Mouse (Mus musculus): Measurements from ENCODE around the gene Eps8l2. TPM values are rescaled to one million over a fixed set of nuclear protein-coding genes. Genes with fewer than 3 reads are reported as not detected.

Eps8l2 gene
- polyA plus RNA-seq, 1 experiment: 25.4 TPM

GRCm38 (mm10) chr7:141356971-141357370 is 18.3 kb downstream of the Eps8l2 start:
- 46% methylated on average over 14 of the region's 14 CpGs for WGBS
- Histone ChIP-seq H3K4me3 (ENCODE audit: control insufficient read depth, insufficient read depth, low read length) (no peak overlapping the region), H3K27ac (ENCODE audit: control insufficient read depth, insufficient read depth, low read length) (no peak overlapping the region), H3K36me3 (ENCODE audit: control insufficient read depth, insufficient read depth, low read length) (no peaks in the 10 kb centered on the region), H3K4me1 (replicated peaks; ENCODE audit: control insufficient read depth, insufficient read depth, low read length) (peaks cover 12% of the 10 kb centered on the region), H3K27me3 (ENCODE audit: control insufficient read depth, insufficient read depth, low read length) (no peaks in the 10 kb centered on the region; the same call in 1 of the 2 replicates)
- TF ChIP-seq CTCF (IDR thresholded peaks at IDR 0.05; ENCODE audit: borderline replicate concordance, control insufficient read depth, extremely low read depth, insufficient read depth, low read length, poor library complexity): no peak
- no peak for TF ChIP-seq POLR2A (IDR thresholded peaks at IDR 0.05; ENCODE audit: control insufficient read depth, extremely low read depth, insufficient read depth, low read length, poor library complexity)
- DNase-seq: no peak

GRCm38 (mm10) chr7:141361510-141361909 is 22.8 kb downstream of the Eps8l2 start:
- peak; percentile 24 for DNase-seq
- no peak for TF ChIP-seq POLR2A (IDR thresholded peaks at IDR 0.05; ENCODE audit: control insufficient read depth, extremely low read depth, insufficient read depth, low read length, poor library complexity)
- no peak for TF ChIP-seq CTCF (IDR thresholded peaks at IDR 0.05; ENCODE audit: borderline replicate concordance, control insufficient read depth, extremely low read depth, insufficient read depth, low read length, poor library complexity)
- Histone ChIP-seq H3K36me3 (ENCODE audit: control insufficient read depth, insufficient read depth, low read length) (no peaks in the 10 kb centered on the region), H3K4me1 (replicated peaks; ENCODE audit: control insufficient read depth, insufficient read depth, low read length) (peaks cover 12% of the 10 kb centered on the region), H3K27me3 (ENCODE audit: control insufficient read depth, insufficient read depth, low read length) (no peaks in the 10 kb centered on the region), H3K4me3 (ENCODE audit: control insufficient read depth, insufficient read depth, low read length) (no peak overlapping the region), H3K27ac (ENCODE audit: control insufficient read depth, insufficient read depth, low read length) (no peak overlapping the region)
- WGBS: 12% methylated on average over 24 of the region's 24 CpGs

- Histone ChIP-seq H3K4me3 (ENCODE audit: control insufficient read depth, insufficient read depth, low read length) (no peak overlapping the region), H3K4me1 (replicated peaks; ENCODE audit: control insufficient read depth, insufficient read depth, low read length) (peaks cover 9% of the 10 kb centered on the region), H3K36me3 (ENCODE audit: control insufficient read depth, insufficient read depth, low read length) (no peaks in the 10 kb centered on the region), H3K27ac (ENCODE audit: control insufficient read depth, insufficient read depth, low read length) (no peak overlapping the region), H3K27me3 (ENCODE audit: control insufficient read depth, insufficient read depth, low read length) (no peaks in the 10 kb centered on the region)
- 61% methylated on average over 4 of the region's 4 CpGs for WGBS
- TF ChIP-seq CTCF (IDR thresholded peaks at IDR 0.05; ENCODE audit: borderline replicate concordance, control insufficient read depth, extremely low read depth, insufficient read depth, low read length, poor library complexity): no peak
- no peak for TF ChIP-seq POLR2A (IDR thresholded peaks at IDR 0.05; ENCODE audit: control insufficient read depth, extremely low read depth, insufficient read depth, low read length, poor library complexity)
- peak; percentile 72 for DNase-seq
These were observed 24.5 kb downstream of the Eps8l2 start for GRCm38 (mm10) chr7:141363106-141363751.

- H3K4me3 ChIP-seq (ENCODE audit: control insufficient read depth, insufficient read depth, low read length): no peak overlapping the region
- peaks cover 10% of the 10 kb centered on the region for H3K4me1 ChIP-seq (replicated peaks; ENCODE audit: control insufficient read depth, insufficient read depth, low read length)
- no peak for TF ChIP-seq CTCF (IDR thresholded peaks at IDR 0.05; ENCODE audit: borderline replicate concordance, control insufficient read depth, extremely low read depth, insufficient read depth, low read length, poor library complexity)
- no peak for TF ChIP-seq POLR2A (IDR thresholded peaks at IDR 0.05; ENCODE audit: control insufficient read depth, extremely low read depth, insufficient read depth, low read length, poor library complexity)
- WGBS: 82% methylated on average over 2 of the region's 2 CpGs
- H3K36me3 ChIP-seq (ENCODE audit: control insufficient read depth, insufficient read depth, low read length): no peaks in the 10 kb centered on the region
- DNase-seq: no peak
- H3K27ac ChIP-seq (ENCODE audit: control insufficient read depth, insufficient read depth, low read length): no peak overlapping the region
- H3K27me3 ChIP-seq (ENCODE audit: control insufficient read depth, insufficient read depth, low read length): no peaks in the 10 kb centered on the region
These were observed 25.1 kb downstream of the Eps8l2 start for GRCm38 (mm10) chr7:141363752-141364125.

GRCm38 (mm10) chr7:141364349-141365048 is 25.8 kb downstream of the Eps8l2 start:
- Histone ChIP-seq H3K4me3 (ENCODE audit: control insufficient read depth, insufficient read depth, low read length) (no peak overlapping the region), H3K36me3 (ENCODE audit: control insufficient read depth, insufficient read depth, low read length) (no peaks in the 10 kb centered on the region), H3K27ac (ENCODE audit: control insufficient read depth, insufficient read depth, low read length) (no peak overlapping the region), H3K27me3 (ENCODE audit: control insufficient read depth, insufficient read depth, low read length) (no peaks in the 10 kb centered on the region), H3K4me1 (replicated peaks; ENCODE audit: control insufficient read depth, insufficient read depth, low read length) (peaks cover 11% of the 10 kb centered on the region)
- TF ChIP-seq CTCF (IDR thresholded peaks at IDR 0.05; ENCODE audit: borderline replicate concordance, control insufficient read depth, extremely low read depth, insufficient read depth, low read length, poor library complexity) (no peak), POLR2A (IDR thresholded peaks at IDR 0.05; ENCODE audit: control insufficient read depth, extremely low read depth, insufficient read depth, low read length, poor library complexity) (no peak)
- DNase-seq: no peak
- WGBS: 74% methylated on average over 5 of the region's 5 CpGs

GRCm38 (mm10) chr7:141365049-141365445 is 26.4 kb downstream of the Eps8l2 start:
- Histone ChIP-seq H3K4me1 (replicated peaks; ENCODE audit: control insufficient read depth, insufficient read depth, low read length) (peaks cover 11% of the 10 kb centered on the region), H3K27ac (ENCODE audit: control insufficient read depth, insufficient read depth, low read length) (no peak overlapping the region), H3K4me3 (ENCODE audit: control insufficient read depth, insufficient read depth, low read length) (no peak overlapping the region), H3K27me3 (ENCODE audit: control insufficient read depth, insufficient read depth, low read length) (no peaks in the 10 kb centered on the region), H3K36me3 (ENCODE audit: control insufficient read depth, insufficient read depth, low read length) (no peaks in the 10 kb centered on the region)
- no peak for DNase-seq
- 87% methylated on average over 3 of the region's 3 CpGs for WGBS
- TF ChIP-seq CTCF (IDR thresholded peaks at IDR 0.05; ENCODE audit: borderline replicate concordance, control insufficient read depth, extremely low read depth, insufficient read depth, low read length, poor library complexity) (no peak), POLR2A (IDR thresholded peaks at IDR 0.05; ENCODE audit: control insufficient read depth, extremely low read depth, insufficient read depth, low read length, poor library complexity) (no peak)
